Mouse (Mus musculus): ENCODE results near the gene Rad51c. TPM values are rescaled to one million over a fixed set of nuclear protein-coding genes. Genes with fewer than 3 reads are reported as not detected.
"Not testable (repeated sequence)": the region's sequence is repeated elsewhere in the genome, so short reads cannot be mapped to it uniquely, and the experiment has no call there.

Rad51c gene
- polyA plus RNA-seq, 1 experiment, result 2.5 TPM

DNA sequence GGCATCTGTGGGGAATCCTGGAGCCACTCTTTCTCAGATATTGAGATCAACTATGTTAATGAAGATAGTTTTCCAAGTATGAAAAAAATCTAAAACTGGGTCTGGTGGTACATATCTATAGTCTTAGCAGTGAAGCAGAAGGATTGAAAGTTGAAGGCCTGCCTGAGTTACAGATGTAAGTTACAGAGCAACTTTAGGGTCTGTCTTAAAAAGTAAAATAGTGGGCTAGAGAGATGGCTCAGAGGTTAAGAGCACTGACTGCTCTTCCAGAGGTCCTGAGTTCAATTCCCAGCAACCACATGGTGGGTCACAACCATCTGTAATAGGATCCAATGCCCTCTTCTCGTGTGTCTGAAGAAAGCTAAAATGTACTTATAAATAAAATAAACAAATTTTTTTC is 27.7 kb upstream of the Rad51c start:
- Histone ChIP-seq H3K36me3 (ENCODE audit: control insufficient read depth, insufficient read depth, low read length) (no peaks in the 10 kb centered on the region), H3K4me3 (ENCODE audit: control insufficient read depth, insufficient read depth, low read length) (no peak overlapping the region), H3K4me1 (replicated peaks; ENCODE audit: control insufficient read depth, insufficient read depth, low read length) (no peaks in the 10 kb centered on the region; the same call in 1 of the 2 replicates), H3K27me3 (ENCODE audit: control insufficient read depth, insufficient read depth, low read length) (no peaks in the 10 kb centered on the region), H3K27ac (ENCODE audit: control insufficient read depth, insufficient read depth, low read length) (no peak overlapping the region)
- TF ChIP-seq POLR2A (IDR thresholded peaks at IDR 0.05; ENCODE audit: control insufficient read depth, extremely low read depth, insufficient read depth, low read length, poor library complexity) (no peak), CTCF (IDR thresholded peaks at IDR 0.05; ENCODE audit: borderline replicate concordance, control insufficient read depth, extremely low read depth, insufficient read depth, low read length, poor library complexity) (no peak)
- DNase-seq, result no peak
- 88% methylated on average over 1 of the region's 1 CpGs for WGBS

DNA sequence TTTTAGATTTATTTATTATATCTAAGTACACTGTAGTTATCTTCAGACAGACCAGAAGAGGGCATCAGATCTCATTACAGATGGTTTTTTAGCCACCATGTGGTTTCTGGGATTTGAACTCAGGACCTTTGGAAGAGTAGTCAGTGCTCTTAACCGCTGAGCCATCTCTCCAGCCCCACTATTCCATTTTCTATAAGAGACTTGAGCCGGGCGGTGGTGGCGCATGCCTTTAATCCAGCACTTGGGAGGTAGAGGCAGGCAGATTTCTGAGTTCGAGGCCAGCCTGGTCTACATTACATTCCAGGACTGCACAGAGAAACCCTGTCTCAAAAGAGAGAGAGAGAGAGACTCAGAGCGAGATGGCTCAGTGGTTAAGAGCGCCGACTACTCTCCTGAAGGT is 27.1 kb upstream of the Rad51c start:
- H3K27ac ChIP-seq (ENCODE audit: control insufficient read depth, insufficient read depth, low read length); H3K27me3 ChIP-seq (ENCODE audit: control insufficient read depth, insufficient read depth, low read length); H3K4me1 ChIP-seq (replicated peaks; ENCODE audit: control insufficient read depth, insufficient read depth, low read length); H3K4me3 ChIP-seq (ENCODE audit: control insufficient read depth, insufficient read depth, low read length); DNase-seq; H3K36me3 ChIP-seq (ENCODE audit: control insufficient read depth, insufficient read depth, low read length): not testable (repeated sequence)
- 97% methylated on average over 8 of the region's 8 CpGs for WGBS

DNA sequence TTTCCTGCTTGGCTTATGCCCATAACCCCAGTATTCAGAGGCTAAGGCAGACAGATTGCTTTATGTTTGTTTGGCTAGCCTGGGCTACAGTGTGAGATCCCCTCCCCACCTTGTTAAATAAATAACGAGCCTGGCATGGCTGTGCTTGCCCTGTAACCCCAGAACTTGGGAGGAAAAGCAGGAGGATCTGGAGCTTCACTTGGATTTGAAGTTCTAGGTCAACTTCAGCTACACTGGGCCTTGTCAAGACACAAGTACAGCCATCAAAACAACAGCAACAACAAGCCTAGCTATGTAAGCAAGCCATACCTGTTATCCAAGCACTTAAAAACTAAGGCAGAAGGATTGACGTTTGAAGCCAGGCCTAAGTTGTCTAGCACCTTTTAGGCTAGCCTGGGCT is 25.6 kb upstream of the Rad51c start:
- no peak for TF ChIP-seq POLR2A (IDR thresholded peaks at IDR 0.05; ENCODE audit: control insufficient read depth, extremely low read depth, insufficient read depth, low read length, poor library complexity)
- TF ChIP-seq CTCF (IDR thresholded peaks at IDR 0.05; ENCODE audit: borderline replicate concordance, control insufficient read depth, extremely low read depth, insufficient read depth, low read length, poor library complexity), result no peak
- Histone ChIP-seq H3K4me3 (ENCODE audit: control insufficient read depth, insufficient read depth, low read length) (no peak overlapping the region), H3K27me3 (ENCODE audit: control insufficient read depth, insufficient read depth, low read length) (no peaks in the 10 kb centered on the region), H3K36me3 (ENCODE audit: control insufficient read depth, insufficient read depth, low read length) (no peaks in the 10 kb centered on the region), H3K4me1 (replicated peaks; ENCODE audit: control insufficient read depth, insufficient read depth, low read length) (peaks cover 2% of the 10 kb centered on the region), H3K27ac (ENCODE audit: control insufficient read depth, insufficient read depth, low read length) (no peak overlapping the region)
- WGBS, result 87% methylated on average over 2 of the region's 2 CpGs
- no peak for DNase-seq

DNA sequence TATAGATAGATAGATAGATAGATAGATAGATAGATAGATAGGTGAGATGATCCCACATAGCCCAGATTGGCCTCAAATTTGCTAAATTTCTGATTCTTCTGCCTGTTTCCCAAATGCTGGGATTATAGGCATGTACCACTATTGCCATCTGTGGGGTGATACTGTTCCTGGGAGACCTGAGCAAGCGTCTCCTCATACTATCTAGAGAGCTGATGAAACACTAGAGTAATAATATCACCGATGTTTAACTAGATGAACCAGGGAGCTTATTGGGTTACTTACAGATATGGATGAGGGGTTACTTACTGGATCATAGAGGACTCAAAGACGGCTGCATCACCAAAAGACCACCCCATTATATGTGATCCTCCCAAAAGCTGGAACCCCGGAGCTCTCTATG is 24.6 kb upstream of the Rad51c start:
- TF ChIP-seq POLR2A (IDR thresholded peaks at IDR 0.05; ENCODE audit: control insufficient read depth, extremely low read depth, insufficient read depth, low read length, poor library complexity), result no peak
- TF ChIP-seq CTCF (IDR thresholded peaks at IDR 0.05; ENCODE audit: borderline replicate concordance, control insufficient read depth, extremely low read depth, insufficient read depth, low read length, poor library complexity), result no peak
- 94% methylated on average over 4 of the region's 4 CpGs for WGBS
- Histone ChIP-seq H3K36me3 (ENCODE audit: control insufficient read depth, insufficient read depth, low read length) (no peaks in the 10 kb centered on the region), H3K4me3 (ENCODE audit: control insufficient read depth, insufficient read depth, low read length) (no peak overlapping the region), H3K4me1 (replicated peaks; ENCODE audit: control insufficient read depth, insufficient read depth, low read length) (peaks cover 2% of the 10 kb centered on the region), H3K27ac (ENCODE audit: control insufficient read depth, insufficient read depth, low read length) (no peak overlapping the region), H3K27me3 (ENCODE audit: control insufficient read depth, insufficient read depth, low read length) (no peaks in the 10 kb centered on the region)
- no peak for DNase-seq

DNA sequence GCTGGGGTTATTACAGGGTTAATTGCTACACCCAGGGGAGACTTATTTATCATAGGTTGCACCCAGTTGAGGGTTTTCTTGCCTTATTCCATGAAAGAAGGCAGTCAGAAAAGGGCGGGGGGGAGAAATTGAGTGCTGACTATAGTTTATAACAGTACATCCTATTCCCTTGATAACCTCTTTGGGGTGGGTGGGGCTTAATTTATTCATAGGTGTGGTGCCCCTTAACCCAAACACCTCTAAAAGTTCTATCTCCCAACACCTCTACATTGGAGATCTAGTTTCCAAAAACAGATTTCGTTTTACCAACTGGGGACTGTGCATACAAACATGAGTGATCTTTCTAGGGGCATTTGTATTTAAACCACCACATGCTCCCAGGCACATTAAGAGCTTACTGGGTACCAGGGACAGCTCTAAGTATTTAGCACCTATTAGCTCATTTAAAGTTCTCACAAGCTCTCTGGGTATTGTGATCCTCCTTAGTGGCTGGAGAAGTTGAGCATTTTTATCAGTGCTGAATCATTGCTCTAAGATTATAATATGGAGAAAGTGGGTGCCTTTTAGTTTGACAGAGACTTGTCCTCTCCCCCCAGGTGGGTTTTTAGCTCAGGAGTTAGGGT is 23.4 kb upstream of the Rad51c start:
- no peaks in the 10 kb centered on the region for H3K27me3 ChIP-seq (ENCODE audit: control insufficient read depth, insufficient read depth, low read length)
- H3K27ac ChIP-seq (ENCODE audit: control insufficient read depth, insufficient read depth, low read length), result no peak overlapping the region
- no peak for DNase-seq
- WGBS, result 76% methylated on average over 2 of the region's 2 CpGs
- no peaks in the 10 kb centered on the region for H3K36me3 ChIP-seq (ENCODE audit: control insufficient read depth, insufficient read depth, low read length)
- H3K4me1 ChIP-seq (replicated peaks; ENCODE audit: control insufficient read depth, insufficient read depth, low read length), result peaks cover 4% of the 10 kb centered on the region
- H3K4me3 ChIP-seq (ENCODE audit: control insufficient read depth, insufficient read depth, low read length), result no peak overlapping the region
- TF ChIP-seq CTCF (IDR thresholded peaks at IDR 0.05; ENCODE audit: borderline replicate concordance, control insufficient read depth, extremely low read depth, insufficient read depth, low read length, poor library complexity) (no peak), POLR2A (IDR thresholded peaks at IDR 0.05; ENCODE audit: control insufficient read depth, extremely low read depth, insufficient read depth, low read length, poor library complexity) (no peak)

DNA sequence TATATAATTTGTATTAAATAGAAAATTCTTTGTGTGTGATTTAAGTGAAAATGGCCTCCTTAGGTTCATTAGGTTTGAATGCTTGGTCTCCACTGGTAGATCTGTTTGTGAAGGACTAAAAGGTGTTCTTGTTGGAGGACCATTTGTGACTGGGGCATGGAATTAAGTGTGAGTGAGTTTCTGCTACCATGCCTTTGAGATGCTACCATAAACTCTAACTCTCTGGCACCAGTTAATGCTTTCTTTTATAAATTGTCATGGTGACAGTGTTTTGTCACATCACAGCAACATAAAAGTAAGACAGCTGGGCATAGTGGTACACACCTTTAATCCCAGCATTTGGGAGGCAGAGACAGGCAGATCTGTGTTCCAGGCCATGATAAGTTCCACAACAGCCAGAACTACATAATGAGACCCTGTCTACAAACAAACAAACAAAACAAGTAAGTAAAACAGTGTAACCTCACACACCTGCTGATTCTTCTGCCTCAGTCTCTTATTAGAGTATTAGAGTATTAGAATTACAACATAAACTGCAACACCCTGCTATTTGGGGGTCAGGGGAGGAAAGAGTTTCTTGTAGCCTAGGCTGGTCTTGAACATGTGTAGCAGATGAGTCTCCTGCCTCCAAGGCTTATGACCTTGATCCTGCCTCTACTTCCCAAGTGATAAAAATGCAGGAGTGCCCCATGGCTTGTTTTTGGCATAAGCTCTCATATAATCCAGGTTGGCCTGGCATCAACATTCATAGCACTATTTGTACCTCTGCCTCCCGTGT is 22.7 kb upstream of the Rad51c start:
- no peak for TF ChIP-seq POLR2A (IDR thresholded peaks at IDR 0.05; ENCODE audit: control insufficient read depth, extremely low read depth, insufficient read depth, low read length, poor library complexity)
- TF ChIP-seq CTCF (IDR thresholded peaks at IDR 0.05; ENCODE audit: borderline replicate concordance, control insufficient read depth, extremely low read depth, insufficient read depth, low read length, poor library complexity), result no peak
- 47% methylated on average over 1 of the region's 1 CpGs for WGBS
- H3K4me3 ChIP-seq (ENCODE audit: control insufficient read depth, insufficient read depth, low read length), result no peak overlapping the region
- H3K36me3 ChIP-seq (ENCODE audit: control insufficient read depth, insufficient read depth, low read length), result no peaks in the 10 kb centered on the region
- no peak for DNase-seq
- H3K4me1 ChIP-seq (replicated peaks; ENCODE audit: control insufficient read depth, insufficient read depth, low read length), result peaks cover 4% of the 10 kb centered on the region
- H3K27me3 ChIP-seq (ENCODE audit: control insufficient read depth, insufficient read depth, low read length), result no peaks in the 10 kb centered on the region
- no peak overlapping the region for H3K27ac ChIP-seq (ENCODE audit: control insufficient read depth, insufficient read depth, low read length)
